Mouse (Mus musculus): Measurements from ENCODE around the gene Supt20.

DNA sequence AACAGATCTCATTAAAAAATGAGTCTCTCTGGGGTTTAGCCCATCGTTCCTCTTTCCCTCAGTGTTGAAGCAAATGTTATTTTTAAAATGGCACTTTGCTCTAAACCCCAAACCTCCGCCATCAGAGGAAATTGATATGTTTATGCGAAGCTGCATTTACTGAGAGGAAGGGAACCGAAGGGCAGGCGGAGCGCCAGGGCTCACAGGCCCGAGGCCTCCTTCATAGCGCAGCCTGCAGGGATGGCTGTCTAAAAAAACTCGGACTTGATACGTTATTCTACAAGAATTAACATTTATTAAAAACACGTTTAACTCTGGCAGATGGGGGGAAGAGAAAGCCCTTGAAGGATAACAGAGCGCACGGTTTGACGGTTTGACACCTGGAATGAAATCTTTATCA is 73.4 kb downstream of the Supt20 start:
- no peak for TF ChIP-seq POLR2A (IDR thresholded peaks at IDR 0.05; ENCODE audit: extremely low read depth, insufficient read depth, low read length)
- no peak for TF ChIP-seq CTCF (IDR thresholded peaks at IDR 0.05; ENCODE audit: extremely low read depth, insufficient read depth, low read length)
